ENCODE assay signal across 16 mouse cellular contexts in the genomic region with DNA sequence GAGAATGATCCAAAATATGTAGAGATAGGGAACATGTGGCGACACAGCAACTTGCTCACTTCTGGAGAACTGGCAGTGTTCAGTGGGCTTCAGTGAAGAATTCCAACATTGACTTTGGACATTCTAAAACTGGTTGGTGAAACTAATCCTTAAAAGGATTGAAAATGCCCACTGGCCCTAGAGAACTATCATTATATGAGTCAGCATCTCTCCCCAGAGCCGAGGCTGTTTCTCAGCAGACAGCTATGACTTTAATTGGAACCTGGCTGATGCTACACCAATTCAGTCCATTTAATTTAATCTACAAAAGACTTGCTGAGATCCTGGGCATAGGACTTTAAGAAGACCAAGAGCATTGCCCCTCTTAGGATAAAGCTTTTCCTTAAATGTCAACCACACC.
DNase-seq lines count a peak whose midpoint lies in the region.
"Had no signal": no experiment of that assay in that cellular context is flagged by ENCODE, and none has a peak within 500 bp of the region (broad histone marks: within the 10 kb centered on the region; RNA-seq: fewer than 3 reads in every experiment).

No protein-coding gene starts in this region.

- intact Hi-C loops in heart, postnatal 10 days (cut with DNase I) = no loop called here

- DNase-seq in heart, adult 11 months = peak; percentile 79
- DNase-seq in heart, postnatal 10 days = no peak
- DNase-seq in brain, adult 2 months (ENCODE audit: low read depth, low spot score) = peak; percentile 11
- DNase-seq in layer of hippocampus, adult 8-10 months (ENCODE audit: low spot score in 2 of 2) = no peak
- no peak for DNase-seq in thymus, adult 18-20 months
- DNase-seq: adrenal gland, adult 8-10 months; adrenal gland, postnatal 14 days; adrenal gland, postnatal 36 days; cerebellum, adult 11 months; cerebellum, adult 18-20 months; cerebellum, adult 8-10 months; cerebellum, adult 9-11 months; cerebellum, postnatal 14 days; cerebellum, postnatal 36 days; embryo, embryonic 11 days; forebrain, postnatal 0 days had no signal

Comparison
In these comparisons a context has a peak if more than half of its experiments do, and no peak if none do; other contexts are left out.
1. DNase-seq: peak in heart, adult 11 months (single experiment) and brain, adult 2 months (single experiment); none in heart, postnatal 10 days (0 of 2), layer of hippocampus, adult 8-10 months (0 of 2) and thymus, adult 18-20 months (0 of 2).